Mouse (Mus musculus): Measurements from ENCODE around the gene Elane. TPM values are rescaled to one million over a fixed set of nuclear protein-coding genes. Genes with fewer than 3 reads are reported as not detected.

Elane gene
- total and polyA plus RNA-seq, 3 experiments: 0.07 TPM; not detected in 2

DNA sequence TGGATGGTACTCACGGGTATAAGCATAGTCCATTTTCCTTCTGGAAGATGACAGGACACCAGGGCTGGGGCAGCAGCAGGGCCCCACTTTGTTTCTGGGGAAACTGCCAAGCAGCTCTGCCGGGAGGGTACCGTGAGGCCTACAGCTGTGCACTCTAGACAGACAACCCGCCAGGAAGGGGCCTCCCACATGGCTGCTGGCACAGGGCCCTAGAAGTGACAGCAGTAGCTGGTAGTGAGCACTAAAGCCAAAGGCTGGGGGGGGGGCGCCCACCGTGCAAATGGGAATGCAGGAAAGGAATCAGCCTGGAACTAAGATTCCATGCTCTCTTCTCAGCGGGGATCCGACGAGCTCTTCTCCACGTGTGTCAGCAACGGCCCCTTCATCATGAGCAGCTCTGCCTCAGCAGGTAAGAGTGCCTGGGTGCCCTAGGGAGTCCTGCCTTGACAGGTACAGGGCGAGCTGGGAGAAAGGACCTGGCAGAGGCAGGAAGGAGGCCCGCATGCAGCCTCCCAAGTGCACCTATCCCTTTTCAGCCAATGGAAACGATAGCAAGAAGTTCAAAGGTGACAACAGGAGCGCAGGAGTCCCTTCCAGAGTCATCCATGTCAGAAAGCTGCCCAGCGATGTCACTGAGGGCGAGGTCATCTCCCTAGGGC, 27.5 kb upstream of the Elane start (continued):
- TF ChIP-seq USF1 (IDR thresholded peaks at IDR 0.05; ENCODE audit: low read depth, low read length): no peak
- no peak for TF ChIP-seq TAL1 (IDR thresholded peaks at IDR 0.05; ENCODE audit: low read length)

DNA sequence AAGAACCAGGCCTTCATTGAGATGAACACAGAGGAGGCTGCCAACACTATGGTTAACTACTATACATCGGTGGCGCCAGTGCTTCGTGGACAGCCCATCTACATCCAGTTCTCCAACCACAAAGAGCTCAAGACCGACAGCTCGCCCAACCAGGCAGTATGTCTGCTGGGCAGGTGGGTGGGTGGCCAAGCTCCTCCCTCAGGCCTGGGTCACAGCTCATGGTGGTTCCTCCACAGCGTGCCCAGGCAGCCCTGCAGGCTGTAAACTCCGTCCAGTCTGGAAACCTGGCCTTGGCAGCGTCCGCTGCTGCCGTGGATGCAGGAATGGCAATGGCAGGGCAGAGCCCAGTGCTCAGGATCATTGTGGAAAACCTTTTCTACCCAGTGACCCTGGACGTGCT, 26.9 kb upstream of the Elane start:
- no peaks in the 10 kb centered on the region for H3K27me3 ChIP-seq (ENCODE audit: control insufficient read depth in 1 of 2, insufficient read depth in 2 of 2, low read length in 2 of 2)
- H3K27ac ChIP-seq (ENCODE audit: control insufficient read depth, low read depth, low read length): no peak overlapping the region
- peaks cover 18 to 19% of the 10 kb centered on the region in 2 experiments for H3K36me3 ChIP-seq (ENCODE audit: control insufficient read depth in 1 of 2, insufficient read depth in 2 of 2, low read length in 2 of 2)
- H3K79me2 ChIP-seq (ENCODE audit: control insufficient read depth, insufficient read depth, low read length, poor library complexity): peaks cover 56% of the 10 kb centered on the region
- no peak overlapping the region for H3K4me3 ChIP-seq (ENCODE audit: control insufficient read depth in 1 of 2, insufficient read depth in 1 of 2, low read depth in 2 of 2, low read length in 2 of 2)
- H3K9me3 ChIP-seq (replicated peaks; ENCODE audit: insufficient read depth, low read length): no peaks in the 10 kb centered on the region
- no peak overlapping the region for H3K9ac ChIP-seq (ENCODE audit: control insufficient read depth, low read depth, low read length, poor library complexity, severe bottlenecking)
- TF ChIP-seq MAZ (IDR thresholded peaks at IDR 0.05; ENCODE audit: low read depth, low read length) (no peak), UBTF (IDR thresholded peaks at IDR 0.05; ENCODE audit: borderline replicate concordance, insufficient read depth, low read depth, low read length) (no peak), RCOR1 (IDR thresholded peaks at IDR 0.05; ENCODE audit: low read depth, low read length) (no peak), GABPA (IDR thresholded peaks at IDR 0.05; ENCODE audit: low read depth, low read length) (no peak), MYB (IDR thresholded peaks at IDR 0.05; ENCODE audit: low read depth, low read length) (no peak), TCF12 (IDR thresholded peaks at IDR 0.05; ENCODE audit: low read depth, low read length) (no peak), BHLHE40 (IDR thresholded peaks at IDR 0.05; ENCODE audit: borderline replicate concordance, low read depth, low read length) (no peak), MAFK (IDR thresholded peaks at IDR 0.05; ENCODE audit: borderline replicate concordance, low read depth, low read length) (no peak), CTCF (IDR thresholded peaks at IDR 0.05 in 2 of 3, conservative IDR thresholded peaks at IDR 0.05 in 1 of 3; ENCODE audit: control insufficient read depth in 1 of 3, insufficient read depth in 1 of 3, low read depth in 2 of 3, low read length in 3 of 3, poor library complexity in 1 of 3, severe bottlenecking in 1 of 3) (no peak), SIN3A (IDR thresholded peaks at IDR 0.05; ENCODE audit: low read length) (no peak), RAD21 (IDR thresholded peaks at IDR 0.05; ENCODE audit: low read depth, low read length) (no peak), MEF2A (IDR thresholded peaks at IDR 0.05; ENCODE audit: extremely low read depth, insufficient replicate concordance, low read depth, low read length, poor library complexity, severe bottlenecking) (no peak), POLR2AphosphoS2 (IDR thresholded peaks at IDR 0.05; ENCODE audit: low read length) (no peak), SMC3 (IDR thresholded peaks at IDR 0.05; ENCODE audit: low read depth, low read length) (no peak), ZKSCAN1 (IDR thresholded peaks at IDR 0.05; ENCODE audit: low read depth, low read length) (no peak), KAT2A (conservative IDR thresholded peaks at IDR 0.05; ENCODE audit: low read depth, low read length) (no peak), TAL1 (IDR thresholded peaks at IDR 0.05; ENCODE audit: low read length) (no peak)
- DNase-seq (ENCODE audit: low read depth, low spot score): no peak
- peaks cover 2 to 17% of the 10 kb centered on the region in 2 experiments; a peak in 2 of 4 replicates for H3K4me1 ChIP-seq (ENCODE audit: control insufficient read depth in 1 of 2, insufficient read depth in 2 of 2, low read length in 2 of 2)
